Mouse (Mus musculus): Measurements from ENCODE around the gene A930017K11Rik. TPM values are rescaled to one million over a fixed set of nuclear protein-coding genes. Genes with fewer than 3 reads are reported as not detected.

The A930017K11Rik gene
- polyA plus RNA-seq, 1 experiment from 2014 or later: 0.18 TPM

- H3K27ac ChIP-seq: no peak overlapping the region
- no peak overlapping the region for H3K4me3 ChIP-seq
- no peak overlapping the region for H3K9ac ChIP-seq
- H3K9me3 ChIP-seq: no peaks in the 10 kb centered on the region
- no peak for ATAC-seq (ENCODE audit: insufficient number of reproducible peaks, insufficient read depth, low FRiP score, low TSS enrichment, low read depth)
- H3K27me3 ChIP-seq: no peaks in the 10 kb centered on the region
- H3K4me1 ChIP-seq: no peaks in the 10 kb centered on the region
- no peak overlapping the region for H3K4me2 ChIP-seq
- 95% methylated on average over 1 of the region's 1 CpGs for WGBS
- H3K36me3 ChIP-seq: peaks cover 15% of the 10 kb centered on the region
Observed at GRCm38 (mm10) chr17:25900193-25900592, 52.2 kb downstream of the A930017K11Rik start.

Other genes starting within 250 kb of the A930017K11Rik start
- gene Gng13, start 235.4 kb downstream of the A930017K11Rik start, polyA plus RNA-seq (2015; fragmentation: Nextera tagmentation; extraction: Ambion mirVana): 5.8 and 10.3 TPM in 2 replicates
- 31.6 and 35.9 TPM in 2 replicates for gene Chtf18, start 225.1 kb downstream of the A930017K11Rik start, polyA plus RNA-seq (2015; fragmentation: Nextera tagmentation; extraction: Ambion mirVana)
- 28.0 and 28.9 TPM in 2 replicates for gene Rpusd1, start 224.9 kb downstream of the A930017K11Rik start, polyA plus RNA-seq (2015; fragmentation: Nextera tagmentation; extraction: Ambion mirVana)
- 0.83 TPM in 1 of 2 replicates, not detected in the other for gene Mslnl, start 216.5 kb downstream of the A930017K11Rik start, polyA plus RNA-seq (2015; fragmentation: Nextera tagmentation; extraction: Ambion mirVana)
- 0.17 and 0.42 TPM in 2 replicates for gene Msln, start 198.2 kb downstream of the A930017K11Rik start, polyA plus RNA-seq (2015; fragmentation: Nextera tagmentation; extraction: Ambion mirVana)
- gene Narfl, start 178.8 kb downstream of the A930017K11Rik start, polyA plus RNA-seq (2015; fragmentation: Nextera tagmentation; extraction: Ambion mirVana): 24.7 and 24.9 TPM in 2 replicates
- gene Haghl, start 166.9 kb downstream of the A930017K11Rik start, polyA plus RNA-seq (2015; fragmentation: Nextera tagmentation; extraction: Ambion mirVana): 74.6 and 89.5 TPM in 2 replicates
- 0.20 and 0.25 TPM in 2 replicates for gene Ccdc78, start 166.0 kb downstream of the A930017K11Rik start, polyA plus RNA-seq (2015; fragmentation: Nextera tagmentation; extraction: Ambion mirVana)
- gene Fam173a, start 159.7 kb downstream of the A930017K11Rik start, polyA plus RNA-seq (2015; fragmentation: Nextera tagmentation; extraction: Ambion mirVana): 65.3 and 78.1 TPM in 2 replicates
- not detected in 2 replicates for gene AC134908.4, start 156.9 kb downstream of the A930017K11Rik start, polyA plus RNA-seq (2015; fragmentation: Nextera tagmentation; extraction: Ambion mirVana)
- 43.4 and 50.1 TPM in 2 replicates for gene Metrn, start 155.4 kb downstream of the A930017K11Rik start, polyA plus RNA-seq (2015; fragmentation: Nextera tagmentation; extraction: Ambion mirVana)
- 3.6 and 4.2 TPM in 2 replicates for gene Fbxl16, start 143.5 kb downstream of the A930017K11Rik start, polyA plus RNA-seq (2015; fragmentation: Nextera tagmentation; extraction: Ambion mirVana)
- gene Wdr24, start 128.9 kb downstream of the A930017K11Rik start, polyA plus RNA-seq (2015; fragmentation: Nextera tagmentation; extraction: Ambion mirVana): 26.5 and 30.0 TPM in 2 replicates
- gene Jmjd8, start 123.7 kb downstream of the A930017K11Rik start, polyA plus RNA-seq (2015; fragmentation: Nextera tagmentation; extraction: Ambion mirVana): 48.3 and 52.8 TPM in 2 replicates
- gene Stub1, start 119.2 kb downstream of the A930017K11Rik start, polyA plus RNA-seq (2015; fragmentation: Nextera tagmentation; extraction: Ambion mirVana): 319 and 353 TPM in 2 replicates
- gene Rhbdl1, start 115.3 kb downstream of the A930017K11Rik start, polyA plus RNA-seq (2015; fragmentation: Nextera tagmentation; extraction: Ambion mirVana): 1.4 and 2.7 TPM in 2 replicates
- 1.3 and 2.9 TPM in 2 replicates for gene Gm20683, start 110.8 kb downstream of the A930017K11Rik start, polyA plus RNA-seq (2015; fragmentation: Nextera tagmentation; extraction: Ambion mirVana)
- 26.4 and 31.4 TPM in 2 replicates for gene Rhot2, start 107.7 kb downstream of the A930017K11Rik start, polyA plus RNA-seq (2015; fragmentation: Nextera tagmentation; extraction: Ambion mirVana)
- gene Wdr90, start 91.1 kb downstream of the A930017K11Rik start, polyA plus RNA-seq (2015; fragmentation: Nextera tagmentation; extraction: Ambion mirVana): 30.0 and 31.2 TPM in 2 replicates
- 11.1 and 13.4 TPM in 2 replicates for gene Mcrip2, start 83.8 kb downstream of the A930017K11Rik start, polyA plus RNA-seq (2015; fragmentation: Nextera tagmentation; extraction: Ambion mirVana)
- gene Mettl26, start 77.5 kb downstream of the A930017K11Rik start, polyA plus RNA-seq (2015; fragmentation: Nextera tagmentation; extraction: Ambion mirVana): 47.1 and 50.6 TPM in 2 replicates
- 0.56 and 0.73 TPM in 2 replicates for gene Wfikkn1, start 71.7 kb downstream of the A930017K11Rik start, polyA plus RNA-seq (2015; fragmentation: Nextera tagmentation; extraction: Ambion mirVana)
- 32.9 and 36.6 TPM in 2 replicates for gene Rab40c, start 32.8 kb downstream of the A930017K11Rik start, polyA plus RNA-seq (2015; fragmentation: Nextera tagmentation; extraction: Ambion mirVana)
- 50.6 and 53.8 TPM in 2 replicates for gene Pigq, start 7.6 kb downstream of the A930017K11Rik start, polyA plus RNA-seq (2015; fragmentation: Nextera tagmentation; extraction: Ambion mirVana)
- gene Nhlrc4, start 7.6 kb downstream of the A930017K11Rik start, polyA plus RNA-seq (2015; fragmentation: Nextera tagmentation; extraction: Ambion mirVana): not detected in 2 replicates
- 23.4 and 24.2 TPM in 2 replicates for gene Capn15, start 33.2 kb upstream of the A930017K11Rik start, polyA plus RNA-seq (2015; fragmentation: Nextera tagmentation; extraction: Ambion mirVana)
- 22.8 and 23.5 TPM in 2 replicates for gene Rab11fip3, start 117.0 kb upstream of the A930017K11Rik start, polyA plus RNA-seq (2015; fragmentation: Nextera tagmentation; extraction: Ambion mirVana)
- gene Decr2, start 137.8 kb upstream of the A930017K11Rik start, polyA plus RNA-seq (2015; fragmentation: Nextera tagmentation; extraction: Ambion mirVana): 42.9 and 44.9 TPM in 2 replicates
- gene Nme4, start 143.0 kb upstream of the A930017K11Rik start, polyA plus RNA-seq (2015; fragmentation: Nextera tagmentation; extraction: Ambion mirVana): 138 and 142 TPM in 2 replicates
- 1.4 and 1.7 TPM in 2 replicates for gene Tmem8, start 160.7 kb upstream of the A930017K11Rik start, polyA plus RNA-seq (2015; fragmentation: Nextera tagmentation; extraction: Ambion mirVana)
- 180 and 209 TPM in 2 replicates for gene Mrpl28, start 170.9 kb upstream of the A930017K11Rik start, polyA plus RNA-seq (2015; fragmentation: Nextera tagmentation; extraction: Ambion mirVana)
- gene Axin1, start 186.1 kb upstream of the A930017K11Rik start, polyA plus RNA-seq (2015; fragmentation: Nextera tagmentation; extraction: Ambion mirVana): 9.9 and 10.5 TPM in 2 replicates
- gene Pdia2, start 246.5 kb upstream of the A930017K11Rik start, polyA plus RNA-seq (2015; fragmentation: Nextera tagmentation; extraction: Ambion mirVana): 0.28 and 0.95 TPM in 2 replicates

All from embryonic facial prominence, embryonic 13.5 days (tissue).